Mouse (Mus musculus) C2C12 (cell line): ENCODE results near the gene Slc15a2. TPM values are rescaled to one million over a fixed set of nuclear protein-coding genes. Genes with fewer than 3 reads are reported as not detected.

Source experiments
- H3K27me3 ChIP-seq: one replicate; pipeline ENCODE4 v1.6.1; 2011; ENCODE audit not compliant: control insufficient read depth, insufficient read depth, insufficient read length
- H3K36me3 ChIP-seq: one replicate; pipeline ENCODE4 v1.6.1; 2011; ENCODE audit not compliant: control insufficient read depth, insufficient read depth
- H3K4me3 ChIP-seq: one replicate; pipeline ENCODE4 v1.5.1; 2011; ENCODE audit warnings: mild to moderate bottlenecking, control low read depth; ENCODE audit not compliant: poor library complexity, insufficient read depth, severe bottlenecking
- H3K79me2 ChIP-seq: one replicate; pipeline ENCODE4 v1.6.1; 2011; ENCODE audit not compliant: control insufficient read depth, insufficient read depth
- H3K79me3 ChIP-seq: one replicate; pipeline ENCODE4 v1.6.1; 2011; ENCODE audit warnings: low read depth, control low read depth
- H3ac ChIP-seq: one replicate; pipeline ENCODE3; 2011; ENCODE audit warnings: low read depth; ENCODE audit not compliant: control insufficient read depth, insufficient read length
- CEBPB ChIP-seq: IDR thresholded peaks from one replicate; pipeline ENCODE4 v1.6.1; 2011; ENCODE audit warnings: low read depth, mild to moderate bottlenecking, control low read depth, moderate library complexity
- CTCF ChIP-seq: IDR thresholded peaks from one replicate; pipeline ENCODE4 v1.5.1; 2011; ENCODE audit not compliant: control insufficient read depth, insufficient read depth, insufficient read length
- FOSL1 ChIP-seq: IDR thresholded peaks from one replicate; pipeline ENCODE4 v1.8.0; 2011; ENCODE audit warnings: mild to moderate bottlenecking, low read length; ENCODE audit not compliant: poor library complexity, insufficient read depth, severe bottlenecking
- MAX ChIP-seq: IDR thresholded peaks from one replicate; pipeline ENCODE4 v1.6.1; 2011; ENCODE audit warnings: mild to moderate bottlenecking, control low read depth
- MYOD1 ChIP-seq: IDR thresholded peaks from one replicate; pipeline ENCODE4 v1.6.1; 2011; ENCODE audit warnings: low read depth; ENCODE audit not compliant: control insufficient read depth, insufficient read length
- MYOG ChIP-seq: IDR thresholded peaks from one replicate; pipeline ENCODE4 v1.6.1; 2011; ENCODE audit not compliant: control insufficient read depth, insufficient read length; ENCODE audit errors: extremely low read depth
- USF1 ChIP-seq: IDR thresholded peaks from one replicate; pipeline ENCODE4 v1.6.1; 2011; ENCODE audit warnings: low read depth, mild to moderate bottlenecking, control low read depth, moderate library complexity
- polyA plus RNA-seq: library from polyadenylated mRNA; unstranded; fragments of >200 nt; fragmentation: generic; extraction: Trizol; gene quantifications from one replicate; pipeline ENCODE4 v1.2.1, GENCODE M21; 2012; ENCODE audit warnings: missing spikeins

The Slc15a2 gene
- polyA plus RNA-seq, 1 experiment: not detected

DNA sequence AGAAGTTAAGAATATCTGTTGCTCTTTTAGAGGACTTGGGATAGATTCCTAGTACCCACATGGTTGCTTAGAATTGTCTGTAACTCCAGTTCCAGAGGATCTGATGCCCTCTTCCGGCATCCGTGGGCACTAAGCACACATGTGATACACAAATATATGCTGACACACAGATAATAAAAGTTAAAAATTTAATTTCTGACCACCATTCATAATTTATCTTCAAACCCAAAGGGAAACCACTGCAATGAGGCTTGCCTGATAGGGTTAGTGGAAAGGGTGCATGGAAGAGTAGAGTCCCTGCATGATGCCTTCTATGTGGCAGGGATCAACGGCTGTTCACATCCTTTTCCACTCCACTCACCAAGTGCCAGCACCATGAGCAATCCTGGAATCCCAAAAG is 13.1 kb downstream of the Slc15a2 start:
- Histone ChIP-seq H3ac (no peak overlapping the region), H3K79me2 (no peaks in the 10 kb centered on the region)
- TF ChIP-seq MAX (no peak), MYOG (no peak), USF1 (no peak), FOSL1 (no peak), CTCF (no peak), MYOD1 (no peak), CEBPB (no peak)

GRCm38 (mm10) chr16:36771244-36771643 is 13.5 kb downstream of the Slc15a2 start:
- Histone ChIP-seq H3K36me3 (no peaks in the 10 kb centered on the region), H3ac (no peak overlapping the region), H3K79me2 (no peaks in the 10 kb centered on the region), H3K27me3 (no peaks in the 10 kb centered on the region), H3K79me3 (no peaks in the 10 kb centered on the region), H3K4me3 (no peak overlapping the region)
- no peak for TF ChIP-seq CEBPB
- no peak for TF ChIP-seq MYOG
- no peak for TF ChIP-seq FOSL1
- TF ChIP-seq CTCF: no peak
- TF ChIP-seq MYOD1: no peak
- no peak for TF ChIP-seq USF1
- TF ChIP-seq MAX: no peak

More for the DNA sequence above, 13.1 kb downstream of the Slc15a2 start:
- Histone ChIP-seq H3K27me3 (no peaks in the 10 kb centered on the region), H3K79me3 (no peaks in the 10 kb centered on the region), H3K4me3 (no peak overlapping the region), H3K36me3 (no peaks in the 10 kb centered on the region)

DNA sequence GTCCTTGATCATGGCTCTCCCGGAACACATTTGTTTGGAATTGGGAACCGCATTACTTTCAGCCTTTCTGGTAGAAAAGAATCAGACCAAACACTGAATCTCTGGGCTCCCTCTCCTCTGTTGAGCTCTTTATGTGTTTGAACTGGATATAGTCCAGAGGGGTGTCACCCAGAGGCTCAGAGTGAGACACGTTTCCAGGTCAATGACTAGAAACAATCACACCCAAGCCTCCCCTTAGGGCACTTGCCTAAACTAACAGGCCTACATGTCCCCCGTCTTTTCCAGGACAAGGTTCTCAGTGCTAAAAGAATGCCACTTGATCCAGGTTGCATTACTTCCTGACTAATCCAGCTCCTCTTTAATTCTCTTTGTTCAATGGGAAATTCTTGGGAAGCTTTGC is 13.9 kb downstream of the Slc15a2 start:
- Histone ChIP-seq H3K27me3 (no peaks in the 10 kb centered on the region), H3K36me3 (no peaks in the 10 kb centered on the region)

DNA sequence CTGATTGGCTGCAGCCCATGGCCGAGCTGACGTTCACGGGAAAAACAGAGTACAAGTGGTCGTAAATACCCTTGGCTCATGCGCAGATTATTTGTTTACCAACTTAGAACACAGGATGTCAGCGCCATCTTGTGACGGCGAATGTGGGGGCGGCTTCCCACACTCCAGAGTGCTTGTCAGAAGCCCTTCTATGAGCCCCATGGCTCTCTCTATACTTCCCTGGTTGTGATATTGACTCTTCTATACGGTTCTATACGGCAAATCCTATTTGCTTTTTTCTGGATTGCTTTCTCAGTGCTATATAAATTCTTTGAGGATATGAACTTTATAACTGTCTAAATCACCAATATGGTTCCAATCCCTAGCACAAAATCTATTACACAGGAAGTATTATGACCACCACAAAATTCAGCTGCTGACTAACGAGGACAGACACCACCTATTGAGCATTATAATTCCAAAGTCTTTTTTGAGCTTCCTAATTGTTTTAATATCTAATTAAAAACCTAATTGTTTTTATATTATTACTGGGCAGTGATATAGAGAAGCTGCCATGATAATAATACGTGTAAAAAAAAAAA is 14.5 kb downstream of the Slc15a2 start:
- no peak for TF ChIP-seq MYOD1
- TF ChIP-seq MAX: no peak
- no peak for TF ChIP-seq MYOG
- no peak for TF ChIP-seq CTCF
- TF ChIP-seq FOSL1: no peak
- no peak for TF ChIP-seq CEBPB
- no peak for TF ChIP-seq USF1
- Histone ChIP-seq H3K27me3 (no peaks in the 10 kb centered on the region), H3K4me3 (no peak overlapping the region), H3ac (no peak overlapping the region), H3K79me3 (no peaks in the 10 kb centered on the region), H3K79me2 (no peaks in the 10 kb centered on the region), H3K36me3 (no peaks in the 10 kb centered on the region)

More for the DNA sequence above, 13.9 kb downstream of the Slc15a2 start:
- TF ChIP-seq MYOD1: no peak
- TF ChIP-seq MYOG: no peak
- no peak for TF ChIP-seq USF1
- no peak for TF ChIP-seq CEBPB
- TF ChIP-seq CTCF: no peak
- TF ChIP-seq FOSL1: no peak
- TF ChIP-seq MAX: no peak
- H3K4me3 ChIP-seq: no peak overlapping the region
- no peaks in the 10 kb centered on the region for H3K79me2 ChIP-seq
- no peaks in the 10 kb centered on the region for H3K79me3 ChIP-seq
- H3ac ChIP-seq: no peak overlapping the region

GRCm38 (mm10) chr16:36751979-36752378 is 32.8 kb downstream of the Slc15a2 start:
- H3K4me3 ChIP-seq: no peak overlapping the region
- no peaks in the 10 kb centered on the region for H3K79me2 ChIP-seq
- no peaks in the 10 kb centered on the region for H3K36me3 ChIP-seq
- H3K79me3 ChIP-seq: no peaks in the 10 kb centered on the region
- no peak overlapping the region for H3ac ChIP-seq
- TF ChIP-seq CEBPB: no peak
- no peak for TF ChIP-seq MYOG
- no peak for TF ChIP-seq MAX
- no peak for TF ChIP-seq CTCF
- no peak for TF ChIP-seq USF1
- TF ChIP-seq MYOD1: no peak
- no peak for TF ChIP-seq FOSL1
- no peaks in the 10 kb centered on the region for H3K27me3 ChIP-seq

- H3ac ChIP-seq: no peak overlapping the region
- H3K4me3 ChIP-seq: no peak overlapping the region
- no peaks in the 10 kb centered on the region for H3K79me3 ChIP-seq
- no peaks in the 10 kb centered on the region for H3K79me2 ChIP-seq
- H3K36me3 ChIP-seq: no peaks in the 10 kb centered on the region
- TF ChIP-seq MAX (no peak), CEBPB (no peak), MYOG (no peak), MYOD1 (no peak), USF1 (no peak), FOSL1 (no peak), CTCF (no peak)
- H3K27me3 ChIP-seq: no peaks in the 10 kb centered on the region
Observed at GRCm38 (mm10) chr16:36747767-36748166, 37.0 kb downstream of the Slc15a2 start.
